Mouse (Mus musculus): ENCODE measurements at regions not wholly inside any gene's neighbourhood (a gene's known extent, or its start where the extent isn't known, plus 50 kb on each side); places are given as distances from the start of the nearest gene placed in this dataset.

DNA sequence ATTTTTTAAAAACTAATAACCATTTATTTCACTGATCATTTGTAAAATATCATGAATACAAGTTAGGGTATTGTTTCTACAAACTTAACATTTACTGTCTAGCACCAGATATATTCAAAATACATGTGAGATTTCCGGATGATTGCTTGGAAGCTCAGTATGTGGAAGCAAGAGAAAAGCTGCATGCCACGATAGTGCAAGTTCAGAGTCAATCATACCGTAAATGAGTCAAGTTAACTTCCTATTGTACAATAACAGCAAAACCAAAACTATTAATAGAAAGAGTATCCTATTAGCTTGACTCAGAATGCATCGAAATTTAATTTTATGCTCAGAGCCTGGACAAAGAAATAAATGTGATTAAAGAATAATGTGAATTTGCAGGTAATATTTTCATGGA is 1284.6 kb upstream of the Cited2 start:
- ATAC-seq (ENCODE audit: extremely low read depth, insufficient number of reproducible peaks, low FRiP score, poor library complexity, severe bottlenecking) = no peak

DNA sequence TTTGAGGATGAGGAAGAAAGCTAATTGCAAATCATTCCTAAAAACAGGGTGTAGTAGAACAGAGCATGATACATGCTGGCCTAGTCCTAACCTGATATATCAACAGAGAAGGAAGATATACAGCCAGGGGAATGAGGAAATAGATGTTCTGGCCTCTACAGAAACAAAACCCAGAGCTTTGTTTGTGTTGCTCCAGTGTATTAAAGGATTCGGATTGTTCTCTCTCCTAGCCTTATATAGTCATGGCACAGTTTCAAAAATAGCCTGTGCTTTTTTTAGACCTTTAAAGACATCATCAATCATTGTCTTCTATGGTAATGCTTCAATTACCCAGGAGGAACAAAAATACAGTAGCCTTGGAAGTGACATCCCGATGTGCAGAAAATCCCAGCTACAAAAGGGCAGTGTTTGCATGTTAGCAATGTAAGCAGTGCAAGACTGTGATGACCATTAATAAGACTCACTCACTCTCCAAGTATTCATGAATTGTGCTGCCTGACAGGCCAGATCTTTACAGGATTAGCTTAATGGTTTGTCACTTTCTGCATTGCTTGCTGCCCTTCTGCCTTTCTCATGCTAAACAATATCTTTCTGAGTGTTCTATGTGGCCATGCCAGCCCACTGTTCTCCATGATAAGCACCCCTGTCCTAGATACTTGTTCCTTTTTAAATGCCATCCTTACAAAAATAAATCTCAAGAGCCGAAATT is 1281.9 kb upstream of the Cited2 start:
- no peak for ATAC-seq (ENCODE audit: extremely low read depth, insufficient number of reproducible peaks, low FRiP score, poor library complexity, severe bottlenecking)

DNA sequence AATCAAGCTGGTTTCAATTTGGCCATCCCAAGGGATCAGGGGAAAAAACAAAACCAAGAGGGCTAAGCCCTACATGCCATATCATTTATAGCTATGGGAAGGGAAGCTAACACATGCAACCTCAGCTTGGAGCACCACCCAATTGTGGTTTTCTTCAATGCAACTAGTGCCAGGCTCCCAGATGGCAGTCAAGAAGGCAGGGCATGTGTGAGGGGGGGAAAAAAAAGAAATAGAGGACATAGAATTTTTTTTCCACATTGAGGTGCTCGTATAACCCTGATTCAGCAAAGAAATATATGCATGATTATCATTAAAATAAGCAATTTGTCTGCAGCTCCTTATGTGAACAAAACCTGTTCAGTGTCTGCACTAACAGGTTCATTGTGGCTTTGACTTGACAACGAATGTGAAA is 1281.4 kb upstream of the Cited2 start:
- no peak for ATAC-seq (ENCODE audit: extremely low read depth, insufficient number of reproducible peaks, low FRiP score, poor library complexity, severe bottlenecking)

DNA sequence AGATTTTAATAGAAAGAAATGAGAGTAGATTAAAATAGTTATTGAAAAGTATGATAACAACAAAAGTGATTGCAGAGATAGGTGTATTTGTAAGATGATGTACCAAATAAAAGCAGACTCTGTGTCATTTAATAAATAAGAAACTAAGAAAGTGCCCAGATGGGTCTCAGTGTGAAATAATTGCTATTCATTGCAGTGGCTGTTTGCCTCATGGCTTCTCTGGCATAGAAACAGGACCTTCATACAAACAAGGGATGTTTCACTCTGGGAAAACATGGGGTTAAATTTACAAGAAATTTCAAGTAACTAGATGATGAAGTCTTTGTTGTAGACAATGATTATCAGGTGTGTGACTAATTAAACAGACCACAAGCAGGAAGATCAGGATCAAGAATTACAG is 1279.1 kb upstream of the Cited2 start:
- no peak for ATAC-seq (ENCODE audit: extremely low read depth, insufficient number of reproducible peaks, low FRiP score, poor library complexity, severe bottlenecking)

DNA sequence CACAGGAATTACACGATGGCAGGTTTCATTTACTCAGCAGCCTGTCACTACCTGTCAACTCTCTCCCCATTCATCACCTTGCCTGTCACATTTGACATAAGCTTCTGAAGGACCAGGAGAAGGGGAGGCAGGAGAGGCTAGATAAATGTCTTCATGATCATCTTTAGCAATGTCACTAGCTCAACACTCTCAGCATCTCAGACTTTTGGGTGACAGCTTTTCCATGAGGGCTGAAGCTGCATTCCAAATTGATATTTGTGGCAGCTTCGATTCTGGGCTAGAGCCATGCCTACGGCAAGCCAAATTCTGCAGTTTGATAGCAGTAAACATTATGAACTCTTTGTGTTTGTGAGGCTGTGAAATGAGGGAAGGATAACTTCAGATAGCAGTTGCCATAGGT is 1255.1 kb upstream of the Cited2 start:
- no peak for ATAC-seq (ENCODE audit: extremely low read depth, insufficient number of reproducible peaks, low FRiP score, poor library complexity, severe bottlenecking)

DNA sequence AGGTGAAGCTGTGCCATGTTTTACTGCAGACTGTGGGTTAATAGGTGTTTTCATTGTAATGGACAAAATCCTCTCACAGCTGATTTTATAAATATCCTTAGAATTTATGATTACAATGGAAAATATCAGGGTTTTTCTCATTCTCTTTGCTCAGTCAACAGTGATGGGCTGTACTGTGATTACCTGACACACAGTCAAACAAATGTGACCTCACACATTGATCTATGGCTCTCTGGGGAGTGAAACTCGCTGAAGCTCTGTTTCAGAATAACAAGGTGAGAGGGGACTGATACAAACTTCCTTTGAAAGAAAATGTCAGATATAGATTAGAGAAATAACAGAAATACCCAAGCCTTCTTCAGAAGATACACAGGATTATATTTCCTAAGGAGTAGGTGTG is 1253.3 kb upstream of the Cited2 start:
- no peak for ATAC-seq (ENCODE audit: extremely low read depth, insufficient number of reproducible peaks, low FRiP score, poor library complexity, severe bottlenecking)

DNA sequence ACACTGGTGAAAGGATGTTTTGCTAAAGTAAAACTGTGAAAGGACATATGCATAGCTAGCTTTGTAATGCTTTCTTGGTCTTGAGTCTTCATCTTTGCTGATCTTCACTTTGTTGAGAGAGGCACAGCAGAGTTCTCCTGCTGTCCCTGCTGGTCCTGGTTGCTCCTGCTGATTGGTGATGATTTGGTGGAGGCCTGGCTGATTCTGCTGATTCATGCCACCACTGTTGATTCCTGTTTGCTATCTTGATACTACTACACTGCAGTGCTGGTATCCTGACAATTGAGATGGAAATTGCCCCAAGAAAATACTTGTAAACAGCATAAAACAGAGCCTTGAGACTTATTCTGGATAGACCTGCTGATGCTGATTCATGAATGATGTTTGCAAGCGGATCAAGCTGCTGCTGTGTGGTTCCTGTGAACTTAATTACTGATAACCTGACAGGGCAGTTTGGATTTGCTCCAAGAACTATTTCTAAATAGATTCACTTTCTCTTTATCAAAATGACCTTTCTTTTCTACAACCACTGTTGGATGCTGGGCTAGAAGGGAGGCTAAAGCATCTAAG is 1249.0 kb upstream of the Cited2 start:
- ATAC-seq (ENCODE audit: extremely low read depth, insufficient number of reproducible peaks, low FRiP score, poor library complexity, severe bottlenecking) = no peak

DNA sequence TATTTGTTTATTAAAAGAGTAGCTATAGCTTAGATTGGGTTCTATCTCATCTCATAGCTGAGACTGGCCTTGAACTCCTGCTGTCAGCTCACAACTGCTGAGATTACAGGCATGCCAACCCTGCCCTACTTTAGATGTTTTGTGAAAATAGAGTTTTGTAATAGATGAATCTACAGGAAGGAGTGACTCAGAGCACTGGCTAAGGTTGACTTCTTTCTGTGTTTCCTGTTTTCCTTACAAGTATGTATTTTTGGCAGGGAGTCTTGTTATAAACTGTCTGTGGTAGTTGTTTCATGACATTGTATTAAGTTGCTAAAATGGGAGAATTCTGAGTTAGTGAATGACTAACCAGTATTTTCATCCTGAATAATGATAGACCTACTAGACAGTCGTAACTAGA is 1224.4 kb upstream of the Cited2 start:
- ATAC-seq (ENCODE audit: extremely low read depth, insufficient number of reproducible peaks, low FRiP score, poor library complexity, severe bottlenecking) = no peak

DNA sequence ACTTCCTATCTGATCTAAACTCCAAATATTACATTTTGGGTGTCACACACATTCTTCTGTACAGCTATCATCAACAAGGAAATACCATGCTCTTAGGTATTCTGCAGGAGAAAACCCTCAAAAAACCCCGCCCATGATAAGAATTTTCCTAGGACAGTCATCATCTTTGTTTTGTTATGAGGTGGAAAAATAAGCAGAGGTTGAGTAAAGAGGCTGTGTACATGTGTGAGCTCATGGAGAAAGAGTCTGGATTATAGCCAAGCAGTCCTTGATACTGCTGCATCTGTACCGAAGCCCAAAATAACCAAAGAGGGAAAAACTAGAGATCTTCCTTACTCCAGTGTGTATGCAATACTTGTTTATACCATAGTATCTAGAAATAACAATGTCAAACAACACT is 1215.3 kb upstream of the Cited2 start:
- ATAC-seq (ENCODE audit: extremely low read depth, insufficient number of reproducible peaks, low FRiP score, poor library complexity, severe bottlenecking) = no peak

DNA sequence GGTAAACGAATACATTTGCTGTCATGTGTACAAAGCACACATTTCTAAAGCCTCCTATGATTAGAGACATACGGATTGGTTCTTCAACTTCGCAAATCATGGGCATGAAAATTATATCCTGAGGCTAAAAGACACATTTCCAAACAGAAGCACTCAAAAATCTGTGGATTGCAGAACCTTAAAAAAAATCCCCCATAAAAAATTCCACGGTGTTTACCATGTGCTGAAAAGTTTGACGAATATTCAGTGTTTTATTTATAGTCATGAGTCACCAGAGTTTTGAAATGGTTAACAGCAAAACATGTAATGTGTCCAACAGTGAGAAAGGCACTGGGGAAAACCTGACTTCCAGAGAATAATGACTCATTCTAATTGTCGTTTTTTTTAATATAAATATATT is 1214.9 kb upstream of the Cited2 start:
- no peak for ATAC-seq (ENCODE audit: extremely low read depth, insufficient number of reproducible peaks, low FRiP score, poor library complexity, severe bottlenecking)

DNA sequence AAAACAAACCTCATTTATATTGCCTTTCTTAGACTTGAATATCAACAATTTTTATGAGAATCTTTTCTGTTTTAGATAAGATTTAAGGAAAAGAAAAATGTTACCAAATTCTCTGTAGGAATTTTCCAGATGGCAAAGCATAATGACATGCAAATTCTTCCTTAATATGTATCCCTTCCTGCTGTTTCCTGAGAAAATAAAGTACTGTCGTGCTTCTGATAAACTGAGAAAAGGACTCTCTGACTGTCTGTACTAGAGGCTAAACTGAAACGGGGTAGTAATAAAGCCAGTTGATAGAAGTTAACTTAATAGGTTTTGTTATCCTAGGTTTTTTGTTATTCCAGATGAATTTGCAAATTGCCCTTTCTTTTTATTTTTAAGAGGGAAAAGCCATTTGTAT is 1208.4 kb upstream of the Cited2 start:
- no peak for ATAC-seq (ENCODE audit: extremely low read depth, insufficient number of reproducible peaks, low FRiP score, poor library complexity, severe bottlenecking)

DNA sequence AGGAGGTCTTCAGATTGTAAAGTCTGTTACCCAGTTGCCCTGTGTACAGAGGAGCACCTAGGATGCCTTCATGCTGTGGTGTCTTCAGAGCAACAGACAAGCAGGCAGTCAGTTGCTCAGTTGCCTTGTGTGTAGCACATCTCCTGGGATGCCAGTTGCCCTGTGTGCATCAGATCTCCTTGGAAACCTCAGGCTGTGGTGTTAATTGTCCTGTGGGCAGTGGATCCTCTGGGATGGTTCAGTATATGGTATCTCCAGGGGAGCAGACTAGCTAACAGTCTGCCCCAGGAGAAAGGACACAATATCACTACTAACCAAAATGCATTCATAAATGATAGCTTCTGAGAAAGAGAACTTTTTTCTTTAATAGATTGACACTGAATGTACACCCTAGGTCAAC is 1201.1 kb upstream of the Cited2 start:
- ATAC-seq (ENCODE audit: extremely low read depth, insufficient number of reproducible peaks, low FRiP score, poor library complexity, severe bottlenecking) = no peak

DNA sequence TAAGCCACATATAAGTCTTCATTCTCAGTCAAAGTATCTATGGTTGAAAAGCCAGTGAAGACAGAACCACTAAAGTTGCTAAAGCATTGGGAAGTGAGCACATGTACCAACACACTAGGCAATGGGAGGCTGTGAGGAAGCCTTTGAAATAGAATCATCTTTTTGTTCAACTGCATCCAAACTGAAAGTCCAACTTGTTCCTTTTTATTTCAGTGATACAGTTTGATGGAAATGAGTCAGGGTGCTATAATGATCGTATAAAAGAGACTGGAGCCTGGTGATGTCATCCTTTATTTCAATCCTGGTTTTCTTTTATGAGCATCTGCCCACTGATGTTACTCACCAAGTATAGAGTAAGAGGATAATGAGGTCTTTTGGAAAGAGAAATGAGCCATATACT is 1198.9 kb upstream of the Cited2 start:
- ATAC-seq (ENCODE audit: extremely low read depth, insufficient number of reproducible peaks, low FRiP score, poor library complexity, severe bottlenecking) = no peak

DNA sequence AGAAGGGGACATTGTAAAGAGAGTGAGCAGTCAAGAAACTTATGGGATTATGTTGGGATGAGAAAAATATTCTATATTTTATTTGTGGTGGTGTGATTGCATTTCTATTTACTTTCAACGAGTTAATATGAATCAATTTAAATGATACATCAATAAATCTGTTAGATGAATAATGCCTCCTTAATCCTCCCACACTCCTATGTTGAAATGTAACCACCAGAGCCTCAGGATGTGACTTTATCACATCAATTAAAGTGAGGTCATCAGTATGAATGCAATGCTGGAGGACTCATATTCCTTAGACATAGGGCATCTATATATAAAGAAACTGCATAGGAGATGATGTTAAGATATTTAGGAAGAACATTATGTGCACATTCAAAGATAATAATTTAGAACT is 1195.3 kb upstream of the Cited2 start:
- no peak for ATAC-seq (ENCODE audit: extremely low read depth, insufficient number of reproducible peaks, low FRiP score, poor library complexity, severe bottlenecking)

DNA sequence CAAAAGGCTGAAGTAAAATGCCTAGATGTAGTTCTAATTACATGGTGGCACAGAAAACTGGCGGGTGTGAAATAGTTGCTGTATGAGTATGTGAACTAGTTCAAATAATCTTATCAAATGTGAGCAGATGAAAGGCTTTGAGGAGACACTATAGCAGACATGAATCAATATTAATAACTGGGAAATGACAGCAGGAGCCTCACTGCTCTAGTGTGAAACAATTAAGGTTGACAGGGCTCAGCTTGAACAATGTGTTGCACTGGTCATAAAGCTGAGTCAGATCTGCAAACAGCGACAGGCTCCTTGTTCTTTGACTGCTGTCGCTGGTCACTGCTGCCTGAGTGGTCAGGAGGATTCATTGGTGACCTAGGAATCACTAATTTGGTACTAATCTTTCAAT is 1185.4 kb upstream of the Cited2 start:
- no peak for ATAC-seq (ENCODE audit: extremely low read depth, insufficient number of reproducible peaks, low FRiP score, poor library complexity, severe bottlenecking)

DNA sequence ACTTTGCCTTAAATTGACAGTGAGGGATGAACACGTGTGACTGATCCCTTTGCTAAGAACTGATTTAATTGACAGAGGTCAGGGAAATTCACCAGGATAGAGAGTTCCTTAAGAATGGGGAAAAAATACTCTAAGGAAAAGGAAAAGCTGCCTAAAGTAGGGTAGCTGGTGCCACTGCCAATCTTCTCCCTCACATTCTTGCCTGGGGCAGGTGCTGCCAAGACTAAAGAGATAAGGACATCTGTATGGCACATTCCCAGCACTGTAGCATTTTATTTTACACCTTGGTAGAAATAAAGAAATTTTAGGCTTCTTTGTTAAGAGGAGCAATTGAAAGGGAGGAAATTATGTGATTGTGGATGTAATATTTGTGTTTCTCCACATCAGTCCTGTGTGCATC is 1184.6 kb upstream of the Cited2 start:
- ATAC-seq (ENCODE audit: extremely low read depth, insufficient number of reproducible peaks, low FRiP score, poor library complexity, severe bottlenecking) = no peak

DNA sequence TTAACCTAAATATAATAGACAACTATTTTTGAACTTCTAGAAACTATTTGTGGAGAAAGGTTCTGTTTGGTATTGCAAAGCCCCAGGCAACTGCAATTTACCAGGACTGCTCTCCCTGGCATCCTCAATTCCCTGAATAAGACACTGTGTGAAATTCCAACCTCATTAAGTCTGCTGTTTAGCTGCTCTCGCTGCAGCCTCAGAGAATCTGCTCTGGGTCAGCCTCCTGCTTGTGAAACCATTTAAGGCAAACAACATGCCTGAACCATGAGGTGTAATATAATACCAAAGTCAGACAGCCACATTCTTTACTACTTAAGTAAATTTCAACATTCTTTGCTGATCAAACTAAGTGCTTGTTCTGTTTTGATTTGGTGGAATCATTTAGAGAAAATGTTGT is 1177.6 kb upstream of the Cited2 start:
- no peak for ATAC-seq (ENCODE audit: extremely low read depth, insufficient number of reproducible peaks, low FRiP score, poor library complexity, severe bottlenecking)

DNA sequence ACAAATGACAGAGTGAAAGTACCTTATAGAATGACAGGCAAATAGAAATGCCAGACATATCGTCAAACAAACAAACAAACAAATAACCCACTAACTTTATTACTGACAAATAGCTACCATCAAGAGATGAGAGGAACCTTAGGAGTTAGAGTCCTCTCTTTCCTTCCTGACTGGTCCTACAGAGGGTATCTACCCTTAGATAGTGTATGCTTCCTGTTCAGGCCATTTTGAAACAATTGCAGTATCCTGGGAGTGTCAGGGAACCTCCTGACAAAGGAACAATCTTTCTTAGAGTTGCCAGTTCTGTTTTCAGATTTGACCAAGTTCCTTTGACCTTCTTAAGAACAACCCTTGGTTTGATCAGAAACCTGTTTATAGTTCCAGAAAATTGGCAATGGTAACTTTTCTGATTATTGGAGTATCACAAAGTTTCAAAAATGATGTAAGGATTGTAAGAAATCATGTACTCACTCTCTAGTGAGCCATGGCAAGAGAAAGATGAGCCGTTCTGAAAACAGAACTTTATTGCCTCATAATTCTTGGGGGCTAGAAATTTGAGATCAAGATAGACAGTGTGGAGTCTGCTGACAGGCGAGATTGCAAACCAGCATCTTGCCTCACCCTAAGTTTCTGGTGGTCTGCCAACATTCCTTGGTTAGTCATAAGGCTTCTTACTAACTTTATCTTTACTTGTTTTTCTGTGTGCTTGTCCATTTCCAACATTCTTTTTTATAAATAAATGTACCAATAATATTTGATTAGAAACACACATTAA is 1170.0 kb upstream of the Cited2 start:
- no peak for ATAC-seq (ENCODE audit: extremely low read depth, insufficient number of reproducible peaks, low FRiP score, poor library complexity, severe bottlenecking)

DNA sequence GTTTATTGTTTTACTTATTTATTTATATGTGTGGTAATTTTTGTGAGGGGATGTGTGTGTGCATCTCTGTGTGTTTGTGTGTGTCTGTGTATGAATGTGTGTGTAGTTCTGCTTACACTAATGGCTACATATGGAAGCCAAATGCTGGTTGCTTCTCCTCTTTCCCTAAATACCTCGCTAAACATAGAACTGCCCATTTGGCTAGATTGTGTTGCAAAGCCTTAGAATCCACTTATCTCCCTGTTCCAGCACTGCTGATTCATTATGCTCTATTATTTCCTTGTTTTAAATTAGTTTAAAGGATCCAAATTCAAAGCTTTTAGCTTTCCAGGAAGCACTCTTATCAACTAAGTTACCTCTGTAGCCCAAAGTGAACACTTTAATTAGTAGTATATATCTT is 1148.5 kb upstream of the Cited2 start:
- ATAC-seq (ENCODE audit: extremely low read depth, insufficient number of reproducible peaks, low FRiP score, poor library complexity, severe bottlenecking) = no peak

DNA sequence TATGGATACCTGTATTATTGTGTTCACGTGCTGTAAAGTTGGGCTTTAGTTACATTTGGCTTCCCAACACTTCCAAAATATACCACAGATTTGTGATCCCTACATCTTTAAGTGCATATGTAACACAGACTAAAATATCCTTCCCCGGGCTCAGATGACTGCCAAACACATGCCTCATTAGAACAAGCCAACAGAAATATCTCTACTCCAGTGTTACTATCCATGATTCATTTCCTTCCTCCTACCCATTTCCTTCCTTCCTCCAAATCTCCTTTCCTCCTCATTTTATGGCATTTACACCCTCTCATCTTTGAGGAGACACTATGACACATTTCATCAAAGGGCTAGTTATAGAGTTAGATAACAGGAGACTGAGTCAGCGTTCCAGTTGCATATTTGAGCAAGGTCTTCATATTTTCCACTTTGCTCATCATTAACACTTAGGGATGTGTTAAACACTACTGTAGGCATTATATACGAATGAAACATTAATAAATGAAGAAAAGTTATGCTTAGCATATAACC is 1144.4 kb upstream of the Cited2 start:
- no peak for ATAC-seq (ENCODE audit: extremely low read depth, insufficient number of reproducible peaks, low FRiP score, poor library complexity, severe bottlenecking)

Measured in neutrophil, adult 5-6 weeks (primary cell).